Mouse (Mus musculus): ENCODE measurements around the gene Mkln1. TPM values are rescaled to one million over a fixed set of nuclear protein-coding genes. Genes with fewer than 3 reads are reported as not detected.
A peak's percentile ranks its signal among the peaks of the same experiment; 100 is the strongest.

The Mkln1 gene
- polyA plus RNA-seq, 1 experiment from 2014 or later, result 148 TPM

DNA sequence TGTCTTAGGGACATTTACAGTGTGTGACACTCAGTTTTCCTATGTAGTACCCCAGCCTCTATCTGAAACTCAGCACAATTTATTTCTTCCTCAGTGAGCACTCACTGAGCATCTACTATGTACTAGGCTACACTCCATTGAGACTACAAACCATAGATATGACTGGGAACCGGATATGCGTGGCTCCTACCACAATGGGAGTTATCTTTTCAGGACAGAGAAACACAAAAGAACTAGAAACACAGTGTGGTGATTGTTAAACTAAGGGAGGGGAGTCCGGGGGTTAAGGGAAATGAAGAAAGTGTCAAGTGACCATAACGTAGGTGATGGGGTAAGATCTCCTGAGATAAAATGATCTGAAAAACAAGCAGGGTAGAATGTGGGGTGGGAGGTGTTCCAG is 2.4 kb upstream of the Mkln1 start:
- H3K4me1 ChIP-seq (ENCODE audit: control insufficient read depth, insufficient read depth, low read length), result peaks cover 14% of the 10 kb centered on the region
- H3K9me3 ChIP-seq (ENCODE audit: control insufficient read depth, low read length), result no peaks in the 10 kb centered on the region
- no peak for ATAC-seq (ENCODE audit: low read depth)
- 82% methylated on average over 4 of the region's 4 CpGs for WGBS
- no peak overlapping the region for H3K4me3 ChIP-seq (ENCODE audit: low read depth, low read length)
- no peaks in the 10 kb centered on the region for H3K27me3 ChIP-seq (ENCODE audit: control insufficient read depth, insufficient read depth, low read length)
- no peak overlapping the region for H3K4me2 ChIP-seq (ENCODE audit: low read depth, low read length)
- no peaks in the 10 kb centered on the region for H3K36me3 ChIP-seq (ENCODE audit: control insufficient read depth, insufficient read depth, low read length)
- no peak overlapping the region for H3K27ac ChIP-seq (ENCODE audit: low read depth, low read length)
- no peak overlapping the region for H3K9ac ChIP-seq (replicated peaks; ENCODE audit: low read depth, low read length)

DNA sequence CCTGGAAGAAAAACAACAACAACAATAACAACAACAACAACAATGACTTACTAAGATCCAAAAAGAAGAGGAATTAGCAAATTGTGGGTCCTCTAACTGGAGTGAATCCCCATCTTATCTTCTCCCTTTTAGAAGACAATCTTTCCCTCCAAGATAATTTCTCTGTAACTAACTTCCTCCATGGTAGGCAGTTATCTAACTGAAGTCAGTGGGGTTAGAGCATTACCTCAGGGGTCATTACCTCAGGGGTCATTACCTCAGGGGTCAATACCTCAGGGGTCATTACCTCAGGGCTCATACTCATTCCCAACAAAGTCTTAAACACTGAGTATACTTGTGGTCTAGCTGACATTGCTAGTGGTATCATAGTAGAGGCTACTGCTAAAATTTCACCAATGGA is 1.2 kb upstream of the Mkln1 start:
- no peaks in the 10 kb centered on the region for H3K27me3 ChIP-seq (ENCODE audit: control insufficient read depth, insufficient read depth, low read length)
- no peak overlapping the region for H3K4me2 ChIP-seq (ENCODE audit: low read depth, low read length)
- H3K27ac ChIP-seq (ENCODE audit: low read depth, low read length), result no peak overlapping the region
- H3K4me3 ChIP-seq (ENCODE audit: low read depth, low read length), result no peak overlapping the region
- ATAC-seq (ENCODE audit: low read depth), result no peak
- no peaks in the 10 kb centered on the region for H3K36me3 ChIP-seq (ENCODE audit: control insufficient read depth, insufficient read depth, low read length)
- H3K4me1 ChIP-seq (ENCODE audit: control insufficient read depth, insufficient read depth, low read length), result peaks cover 17% of the 10 kb centered on the region
- H3K9me3 ChIP-seq (ENCODE audit: control insufficient read depth, low read length), result no peaks in the 10 kb centered on the region
- H3K9ac ChIP-seq (replicated peaks; ENCODE audit: low read depth, low read length), result no peak overlapping the region

DNA sequence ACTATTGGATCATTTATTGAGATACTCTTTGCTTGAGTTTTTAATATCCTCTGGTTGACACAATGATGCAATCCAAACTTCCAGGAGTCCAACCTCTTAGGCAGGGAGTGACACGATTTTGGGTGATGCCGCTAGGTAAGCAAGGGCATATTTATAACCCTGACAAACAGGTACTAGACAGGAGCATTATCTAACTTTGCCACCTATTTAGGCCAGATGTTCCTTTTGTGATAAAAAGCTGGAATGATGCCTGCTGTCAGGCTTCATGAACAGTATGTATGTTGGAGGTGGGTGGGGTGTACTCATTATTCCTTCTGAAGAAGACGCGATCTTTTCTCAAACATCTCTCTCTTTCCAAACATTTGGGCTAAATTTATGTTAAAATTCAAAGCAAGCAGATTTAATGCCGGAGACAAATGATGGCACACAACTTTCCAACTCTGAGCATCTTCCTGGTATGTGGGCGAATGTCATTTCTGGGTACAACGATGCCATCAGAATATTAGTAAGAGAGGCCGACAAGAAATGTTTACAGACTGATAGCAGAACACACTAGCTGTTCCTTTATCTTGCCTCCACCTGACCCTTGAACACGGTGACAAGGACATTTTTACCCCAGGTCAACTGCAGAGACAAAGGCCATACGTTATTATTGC is 632 bp upstream of the Mkln1 start:
- H3K27ac ChIP-seq (ENCODE audit: low read depth, low read length), result peak overlapping the region; percentile 93
- H3K4me1 ChIP-seq (ENCODE audit: control insufficient read depth, insufficient read depth, low read length), result peaks cover 17% of the 10 kb centered on the region
- no peaks in the 10 kb centered on the region for H3K36me3 ChIP-seq (ENCODE audit: control insufficient read depth, insufficient read depth, low read length)
- no peak for ATAC-seq (ENCODE audit: low read depth)
- H3K9me3 ChIP-seq (ENCODE audit: control insufficient read depth, low read length), result no peaks in the 10 kb centered on the region
- peak overlapping the region; percentile 93 for H3K4me3 ChIP-seq (ENCODE audit: low read depth, low read length)
- H3K4me2 ChIP-seq (ENCODE audit: low read depth, low read length), result peak overlapping the region; percentile 88
- H3K9ac ChIP-seq (replicated peaks; ENCODE audit: low read depth, low read length), result peak overlapping the region; percentile 95; the same call in 1 of the 2 replicates
- 60% methylated on average over 10 of the region's 10 CpGs for WGBS
- no peaks in the 10 kb centered on the region for H3K27me3 ChIP-seq (ENCODE audit: control insufficient read depth, insufficient read depth, low read length)

DNA sequence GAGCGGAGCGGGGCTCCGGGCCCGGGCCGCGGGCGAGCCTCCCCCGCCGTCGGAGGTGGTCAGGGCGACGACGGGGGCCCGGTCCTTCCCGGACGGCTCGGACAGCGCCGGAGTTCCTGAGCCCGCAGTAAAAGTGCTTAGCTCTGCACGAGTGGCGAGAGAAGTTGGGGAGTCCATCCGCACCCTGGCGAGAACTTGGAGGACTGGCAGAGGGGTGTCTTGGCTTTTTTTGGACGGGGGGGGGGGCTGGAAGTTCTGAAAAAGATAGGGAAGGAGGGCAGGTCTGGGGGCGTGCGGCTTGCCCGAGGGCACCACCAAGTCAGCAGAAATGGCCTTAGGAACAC is 643 bp downstream of the Mkln1 start:
- peak overlapping the region; percentile 93 for H3K4me3 ChIP-seq (ENCODE audit: low read depth, low read length)

DNA sequence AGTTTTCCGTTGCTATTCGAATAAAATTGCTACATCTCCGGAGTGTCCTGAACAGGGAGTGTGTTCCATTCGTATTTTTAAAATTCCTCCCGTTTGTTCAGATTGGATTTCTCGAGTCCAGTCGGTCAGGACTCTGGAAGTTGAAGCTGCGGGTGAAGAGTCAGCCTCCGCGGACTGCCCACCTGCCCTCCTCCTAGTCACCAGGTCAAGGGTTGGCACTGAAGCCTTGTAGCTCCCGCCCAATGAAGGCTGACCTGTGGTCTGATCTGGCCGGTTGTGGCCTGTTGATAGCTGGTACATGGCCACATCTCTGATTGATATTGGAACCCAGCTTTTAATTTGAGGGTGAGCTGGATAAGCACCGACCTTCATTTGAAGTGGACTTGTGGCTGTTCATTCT is 1.0 kb downstream of the Mkln1 start:
- Histone ChIP-seq H3K4me2 (ENCODE audit: low read depth, low read length) (peak overlapping the region; percentile 88), H3K27ac (ENCODE audit: low read depth, low read length) (peak overlapping the region; percentile 93; the same call in 1 of the 2 replicates), H3K9me3 (ENCODE audit: control insufficient read depth, low read length) (no peaks in the 10 kb centered on the region), H3K36me3 (ENCODE audit: control insufficient read depth, insufficient read depth, low read length) (no peaks in the 10 kb centered on the region), H3K27me3 (ENCODE audit: control insufficient read depth, insufficient read depth, low read length) (no peaks in the 10 kb centered on the region), H3K9ac (replicated peaks; ENCODE audit: low read depth, low read length) (peak overlapping the region; percentile 95), H3K4me1 (ENCODE audit: control insufficient read depth, insufficient read depth, low read length) (peaks cover 17% of the 10 kb centered on the region), H3K4me3 (ENCODE audit: low read depth, low read length) (peak overlapping the region; percentile 93)
- 2% methylated on average over 13 of the region's 13 CpGs for WGBS
- no peak for ATAC-seq (ENCODE audit: low read depth)

More for the DNA sequence above, 643 bp downstream of the Mkln1 start:
- Histone ChIP-seq H3K4me1 (ENCODE audit: control insufficient read depth, insufficient read depth, low read length) (peaks cover 17% of the 10 kb centered on the region), H3K9ac (replicated peaks; ENCODE audit: low read depth, low read length) (peak overlapping the region; percentile 95), H3K9me3 (ENCODE audit: control insufficient read depth, low read length) (no peaks in the 10 kb centered on the region), H3K4me2 (ENCODE audit: low read depth, low read length) (peak overlapping the region; percentile 88), H3K27ac (ENCODE audit: low read depth, low read length) (peak overlapping the region; percentile 93), H3K36me3 (ENCODE audit: control insufficient read depth, insufficient read depth, low read length) (no peaks in the 10 kb centered on the region), H3K27me3 (ENCODE audit: control insufficient read depth, insufficient read depth, low read length) (no peaks in the 10 kb centered on the region)
- WGBS, result under 1% methylated on average over 26 of the region's 28 CpGs
- ATAC-seq (ENCODE audit: low read depth), result peak; percentile 55

DNA sequence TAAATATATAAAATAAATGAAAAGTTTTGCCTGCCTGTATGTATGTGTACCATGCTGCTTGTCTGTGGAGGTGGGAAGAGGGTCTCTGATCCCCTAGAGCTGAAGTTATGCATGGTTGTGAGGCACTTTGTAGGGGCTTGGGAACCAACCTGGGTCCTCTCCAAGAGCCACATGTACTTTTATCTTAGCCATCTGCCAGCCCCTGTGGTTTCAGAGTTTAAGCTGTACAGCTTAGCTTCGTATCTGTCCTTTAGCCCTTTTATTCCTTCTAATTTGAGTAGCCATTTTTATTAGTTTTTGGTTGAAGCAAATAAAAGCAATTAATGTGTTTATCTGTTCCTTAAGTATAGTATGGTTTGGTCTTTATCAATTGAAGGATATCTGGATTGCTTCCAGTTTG is 12.5 kb downstream of the Mkln1 start:
- H3K4me3 ChIP-seq (ENCODE audit: low read depth, low read length), result no peak overlapping the region
- H3K9ac ChIP-seq (replicated peaks; ENCODE audit: low read depth, low read length), result no peak overlapping the region
- no peaks in the 10 kb centered on the region for H3K4me1 ChIP-seq (ENCODE audit: control insufficient read depth, insufficient read depth, low read length)
- H3K27ac ChIP-seq (ENCODE audit: low read depth, low read length), result no peak overlapping the region
- 68% methylated on average over 1 of the region's 1 CpGs for WGBS
- no peak overlapping the region for H3K4me2 ChIP-seq (ENCODE audit: low read depth, low read length)
- H3K9me3 ChIP-seq (ENCODE audit: control insufficient read depth, low read length), result no peaks in the 10 kb centered on the region
- H3K27me3 ChIP-seq (ENCODE audit: control insufficient read depth, insufficient read depth, low read length), result no peaks in the 10 kb centered on the region
- H3K36me3 ChIP-seq (ENCODE audit: control insufficient read depth, insufficient read depth, low read length), result no peaks in the 10 kb centered on the region
- no peak for ATAC-seq (ENCODE audit: low read depth)

DNA sequence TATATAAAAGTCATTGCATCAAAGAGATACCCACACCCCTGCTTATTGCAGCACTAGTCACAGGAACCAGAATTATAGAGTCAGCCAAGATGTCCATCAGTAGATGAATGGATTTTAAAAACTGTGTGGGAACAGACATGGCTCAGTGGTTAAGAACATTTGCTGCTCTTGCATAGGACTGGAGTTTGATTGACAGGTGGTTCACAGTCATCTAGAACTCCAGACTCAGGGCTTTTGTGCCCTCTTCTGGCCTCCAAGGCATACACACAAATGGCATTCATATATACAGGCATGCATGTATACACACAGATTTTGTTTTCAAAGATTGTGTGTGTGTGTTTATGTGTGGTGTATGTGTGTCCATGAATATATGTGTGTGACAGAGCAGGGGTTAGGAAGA is 14.0 kb downstream of the Mkln1 start:
- no peak overlapping the region for H3K27ac ChIP-seq (ENCODE audit: low read depth, low read length)
- H3K4me1 ChIP-seq (ENCODE audit: control insufficient read depth, insufficient read depth, low read length), result no peaks in the 10 kb centered on the region
- H3K9ac ChIP-seq (replicated peaks; ENCODE audit: low read depth, low read length), result no peak overlapping the region
- H3K4me3 ChIP-seq (ENCODE audit: low read depth, low read length), result no peak overlapping the region
- no peak; the same call in 1 of the 2 replicates for ATAC-seq (ENCODE audit: low read depth)
- no peaks in the 10 kb centered on the region for H3K27me3 ChIP-seq (ENCODE audit: control insufficient read depth, insufficient read depth, low read length)
- no peaks in the 10 kb centered on the region for H3K9me3 ChIP-seq (ENCODE audit: control insufficient read depth, low read length)
- H3K36me3 ChIP-seq (ENCODE audit: control insufficient read depth, insufficient read depth, low read length), result no peaks in the 10 kb centered on the region
- H3K4me2 ChIP-seq (ENCODE audit: low read depth, low read length), result no peak overlapping the region

DNA sequence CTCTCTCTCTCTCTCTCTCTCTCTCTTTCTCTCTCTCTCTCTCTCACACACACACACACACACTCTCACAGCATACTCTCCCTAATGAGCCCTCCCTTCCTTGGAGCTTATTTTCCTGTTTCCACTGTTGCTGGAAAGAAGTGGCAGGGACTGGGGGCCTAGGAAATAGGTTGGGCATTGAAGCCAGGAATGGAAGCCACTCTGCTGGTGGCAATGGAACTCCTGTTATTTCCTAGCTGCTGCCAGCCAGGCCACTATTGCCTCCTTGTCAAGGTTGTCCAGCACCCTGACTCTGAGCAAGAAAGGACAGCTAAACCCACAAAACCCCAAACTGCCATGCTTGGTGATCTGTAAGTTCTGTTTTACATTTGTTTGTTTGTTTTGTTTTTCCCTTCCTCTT is 15.0 kb downstream of the Mkln1 start:
- no peak for ATAC-seq (ENCODE audit: low read depth)
- no peak overlapping the region for H3K4me3 ChIP-seq (ENCODE audit: low read depth, low read length)
- H3K9me3 ChIP-seq (ENCODE audit: control insufficient read depth, low read length), result no peaks in the 10 kb centered on the region
- H3K27me3 ChIP-seq (ENCODE audit: control insufficient read depth, insufficient read depth, low read length), result no peaks in the 10 kb centered on the region
- H3K36me3 ChIP-seq (ENCODE audit: control insufficient read depth, insufficient read depth, low read length), result no peaks in the 10 kb centered on the region
- no peaks in the 10 kb centered on the region for H3K4me1 ChIP-seq (ENCODE audit: control insufficient read depth, insufficient read depth, low read length)
- H3K27ac ChIP-seq (ENCODE audit: low read depth, low read length), result no peak overlapping the region
- no peak overlapping the region for H3K9ac ChIP-seq (replicated peaks; ENCODE audit: low read depth, low read length)
- no peak overlapping the region for H3K4me2 ChIP-seq (ENCODE audit: low read depth, low read length)

DNA sequence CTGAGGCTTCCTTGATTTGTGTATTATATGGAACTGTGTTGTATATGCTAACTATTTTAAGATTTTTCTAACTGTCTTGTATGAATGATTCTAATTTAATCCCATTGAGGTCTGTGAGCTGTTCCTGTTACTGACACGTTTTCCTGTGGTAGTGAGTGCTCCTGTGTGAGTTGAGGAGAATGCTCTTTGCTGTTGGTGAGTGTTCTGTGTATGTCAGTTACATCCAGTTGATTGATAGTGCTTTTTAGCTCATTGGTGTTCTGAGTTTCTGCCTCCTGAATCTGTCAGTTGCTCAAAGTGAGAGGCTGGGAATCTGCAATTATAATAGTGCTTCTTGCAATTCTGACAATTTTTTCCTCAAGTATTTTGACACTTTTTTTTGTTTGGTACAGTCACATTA is 15.8 kb downstream of the Mkln1 start:
- no peak overlapping the region for H3K27ac ChIP-seq (ENCODE audit: low read depth, low read length)
- no peaks in the 10 kb centered on the region for H3K9me3 ChIP-seq (ENCODE audit: control insufficient read depth, low read length)
- no peak overlapping the region for H3K9ac ChIP-seq (replicated peaks; ENCODE audit: low read depth, low read length)
- H3K27me3 ChIP-seq (ENCODE audit: control insufficient read depth, insufficient read depth, low read length), result no peaks in the 10 kb centered on the region
- 32% methylated on average over 1 of the region's 1 CpGs for WGBS
- no peaks in the 10 kb centered on the region for H3K4me1 ChIP-seq (ENCODE audit: control insufficient read depth, insufficient read depth, low read length)
- no peak for ATAC-seq (ENCODE audit: low read depth)
- H3K4me3 ChIP-seq (ENCODE audit: low read depth, low read length), result no peak overlapping the region
- H3K4me2 ChIP-seq (ENCODE audit: low read depth, low read length), result no peak overlapping the region
- H3K36me3 ChIP-seq (ENCODE audit: control insufficient read depth, insufficient read depth, low read length), result no peaks in the 10 kb centered on the region

Measured in neural tube, embryonic 14.5 days (tissue).